In the genomic region with DNA sequence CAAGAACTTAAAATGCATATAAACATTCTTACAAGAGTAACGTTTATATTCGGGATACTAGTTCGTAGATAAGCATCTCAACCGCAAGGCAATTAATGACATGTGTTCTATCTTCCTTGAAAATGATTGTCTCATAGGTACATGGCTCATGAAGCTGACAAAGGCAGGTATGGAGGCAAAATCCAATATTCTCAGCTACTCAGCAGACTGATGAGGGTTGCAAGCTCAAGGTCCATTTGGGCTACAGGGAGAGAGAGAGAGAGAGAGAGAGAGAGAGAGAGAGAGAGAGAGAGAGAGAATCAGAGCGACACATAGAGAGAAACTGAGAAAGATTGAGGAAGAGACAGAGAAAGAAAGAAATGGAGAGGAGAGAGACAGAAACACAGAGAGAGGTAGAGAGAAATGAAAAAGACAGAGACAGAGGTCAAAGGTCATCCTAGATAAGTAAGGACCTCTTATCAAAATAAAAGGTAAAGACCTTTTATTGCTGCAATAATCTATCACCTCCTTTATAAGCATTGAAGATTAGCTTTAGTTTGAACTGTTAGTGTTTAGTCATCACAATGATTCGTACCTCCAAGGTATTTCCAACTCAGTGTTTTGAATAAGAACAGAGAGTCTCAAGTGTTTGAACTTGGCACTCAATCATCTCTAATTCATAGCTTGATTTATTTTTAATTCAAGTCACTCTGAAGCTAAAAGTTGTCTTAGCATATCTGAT, we compare ENCODE assay signal across 23 mouse cellular contexts. TPM values are rescaled to one million over a fixed set of nuclear protein-coding genes. Genes with fewer than 3 reads are reported as not detected.
DNase-seq lines count a peak whose midpoint lies in the region; ATAC-seq and TF ChIP-seq lines count a peak whose summit lies in the region.
"Had no signal": no experiment of that assay in that cellular context is flagged by ENCODE, and none has a peak within 500 bp of the region (broad histone marks: within the 10 kb centered on the region; RNA-seq: fewer than 3 reads in every experiment).

No protein-coding gene starts in this region.

- no peaks in the 10 kb centered on the region for H3K27me3 ChIP-seq in intestine, embryonic 15.5 days (replicated peaks)
- H3K27me3 ChIP-seq in intestine, embryonic 16.5 days (replicated peaks; ENCODE audit: control insufficient read depth, insufficient read depth, low read length) = no peaks in the 10 kb centered on the region
- no peaks in the 10 kb centered on the region for H3K27me3 ChIP-seq in intestine, postnatal 0 days (replicated peaks; ENCODE audit: control insufficient read depth, insufficient read depth, low read length)
- H3K27me3 ChIP-seq: CH12.LX, Patski had no signal

- TF ChIP-seq CTCF in gastrocnemius, adult 2 months (IDR thresholded peaks at IDR 0.05) = no peak
- no peak for TF ChIP-seq CTCF in intestine, postnatal 0 days (IDR thresholded peaks at IDR 0.05; ENCODE audit: low read depth)

- no peak overlapping the region for H3K9ac ChIP-seq in intestine, embryonic 15.5 days
- H3K9ac ChIP-seq in intestine, embryonic 16.5 days (ENCODE audit: low read depth, low read length) = no peak overlapping the region
- H3K9ac ChIP-seq in intestine, postnatal 0 days (ENCODE audit: low read depth, low read length) = no peak overlapping the region

- ATAC-seq in intestine, embryonic 15.5 days = peak; percentile 58
- peak; percentile 79 for ATAC-seq in intestine, embryonic 16.5 days
- peak; percentile 82 for ATAC-seq in intestine, postnatal 0 days
- ATAC-seq: activated CD4-positive, CD25-positive, alpha-beta regulatory T cell, adult 4 months; CD4-positive, CD25-positive, alpha-beta regulatory T cell, adult 4 months; Patski had no signal

- intact Hi-C loops in gastrocnemius, adult 2 months (cut with DNase I) = loop anchor here (10.0 kb wide), 1 partner anchor 103 kb away; no protein-coding TSS in a partner anchor

- peak overlapping the region; percentile 31; the same call in 1 of the 2 replicates for H3K27ac ChIP-seq in gastrocnemius, adult 2 months
- no peak overlapping the region for H3K27ac ChIP-seq in intestine, embryonic 15.5 days
- no peak overlapping the region for H3K27ac ChIP-seq in intestine, embryonic 16.5 days (ENCODE audit: low read length)
- no peak overlapping the region for H3K27ac ChIP-seq in intestine, postnatal 0 days (ENCODE audit: low read depth, low read length)

- no peak for DNase-seq in gastrocnemius, adult 2 months
- no peak for DNase-seq in gastrocnemius, postnatal 25 days
- DNase-seq in left cerebral cortex, adult 11 months (ENCODE audit: low spot score) = no peak
- DNase-seq in frontal cortex, postnatal 10 days (ENCODE audit: low spot score in 2 of 2) = no peak
- DNase-seq in spleen, adult 12 weeks (ENCODE audit: low spot score) = no peak
- DNase-seq: adrenal gland, adult 2 months; adrenal gland, adult 8-10 months; adrenal gland, postnatal 10 days; adrenal gland, postnatal 14 days; adrenal gland, postnatal 25 days; adrenal gland, postnatal 36 days; B cell, adult 2 months; cerebellum, adult 11 months; cerebellum, adult 11-12 months had no signal

- no peaks in the 10 kb centered on the region for H3K9me3 ChIP-seq in intestine, embryonic 15.5 days
- H3K9me3 ChIP-seq in intestine, embryonic 16.5 days (ENCODE audit: control insufficient read depth, low read length) = no peaks in the 10 kb centered on the region
- H3K9me3 ChIP-seq in intestine, postnatal 0 days (ENCODE audit: control insufficient read depth) = no peaks in the 10 kb centered on the region

- WGBS in intestine, embryonic 15.5 days = 66% methylated on average over 6 of the region's 6 CpGs
- WGBS in intestine, embryonic 16.5 days = 66% methylated on average over 6 of the region's 6 CpGs
- 43% methylated on average over 6 of the region's 6 CpGs for WGBS in intestine, postnatal 0 days

- H3K4me3 ChIP-seq in gastrocnemius, adult 2 months = peak overlapping the region; percentile 67
- no peak overlapping the region for H3K4me3 ChIP-seq in intestine, embryonic 15.5 days (replicated peaks)
- H3K4me3 ChIP-seq in intestine, embryonic 16.5 days (ENCODE audit: low read length) = no peak overlapping the region
- no peak overlapping the region for H3K4me3 ChIP-seq in intestine, postnatal 0 days (ENCODE audit: low read depth, low read length)

- no peaks in the 10 kb centered on the region for H3K4me1 ChIP-seq in intestine, embryonic 15.5 days (replicated peaks)
- H3K4me1 ChIP-seq in intestine, embryonic 16.5 days (ENCODE audit: control insufficient read depth, insufficient read depth, low read length) = no peaks in the 10 kb centered on the region
- H3K4me1 ChIP-seq in intestine, postnatal 0 days (replicated peaks; ENCODE audit: control insufficient read depth, insufficient read depth, low read length) = no peaks in the 10 kb centered on the region

- H3K36me3 ChIP-seq in intestine, embryonic 15.5 days = no peaks in the 10 kb centered on the region
- no peaks in the 10 kb centered on the region for H3K36me3 ChIP-seq in intestine, embryonic 16.5 days (ENCODE audit: control insufficient read depth, insufficient read depth, low read length)
- H3K36me3 ChIP-seq in intestine, postnatal 0 days (ENCODE audit: control insufficient read depth, insufficient read depth) = no peaks in the 10 kb centered on the region
- H3K36me3 ChIP-seq: G1E had no signal

- H3K4me2 ChIP-seq in intestine, embryonic 15.5 days (replicated peaks) = no peak overlapping the region
- H3K4me2 ChIP-seq in intestine, embryonic 16.5 days (ENCODE audit: low read depth, low read length) = no peak overlapping the region
- H3K4me2 ChIP-seq in intestine, postnatal 0 days (replicated peaks; ENCODE audit: low read depth) = peak overlapping the region; percentile 27; the same call in 1 of the 2 replicates

RNA-seq across cellular contexts. Expression of a gene that starts 8.0 kb away (rescaled TPM):
- total RNA-seq in gastrocnemius, adult 2 months (2021) = 100 to 1,000 TPM; 271 to 502 TPM
- total RNA-seq in gastrocnemius, postnatal 25 days (2021) = 100 to 1,000 TPM; 257 to 303 TPM
- polyA plus RNA-seq in intestine, embryonic 15.5 days (2015; fragmentation: Nextera tagmentation; extraction: Ambion mirVana) = 413 and 497 TPM in 2 replicates
- polyA plus RNA-seq in intestine, embryonic 16.5 days (2015; fragmentation: Nextera tagmentation; extraction: Ambion mirVana) = 420 and 424 TPM in 2 replicates
- 353 and 355 TPM in 2 replicates for polyA plus RNA-seq in intestine, postnatal 0 days (2015; fragmentation: Nextera tagmentation; extraction: Ambion mirVana)
- total RNA-seq: CH12.LX, MEL had no signal
- polyA plus RNA-seq: activated CD4-positive, CD25-positive, alpha-beta regulatory T cell, adult 4 months; CD4-positive, CD25-positive, alpha-beta regulatory T cell, adult 4 months; G1E had no signal
